Mouse (Mus musculus): ENCODE measurements around the gene Trim56.
"Not testable (repeated sequence)": the region's sequence is repeated elsewhere in the genome, so short reads cannot be mapped to it uniquely, and the experiment has no call there.

The Trim56 gene

GRCm38 (mm10) chr5:137115866-137116847 lies at the start of gene Trim56:
Gene Trim56 (minus strand): TSS chr5:137116209.
- no peak for DNase-seq (ENCODE audit: low spot score)

DNA sequence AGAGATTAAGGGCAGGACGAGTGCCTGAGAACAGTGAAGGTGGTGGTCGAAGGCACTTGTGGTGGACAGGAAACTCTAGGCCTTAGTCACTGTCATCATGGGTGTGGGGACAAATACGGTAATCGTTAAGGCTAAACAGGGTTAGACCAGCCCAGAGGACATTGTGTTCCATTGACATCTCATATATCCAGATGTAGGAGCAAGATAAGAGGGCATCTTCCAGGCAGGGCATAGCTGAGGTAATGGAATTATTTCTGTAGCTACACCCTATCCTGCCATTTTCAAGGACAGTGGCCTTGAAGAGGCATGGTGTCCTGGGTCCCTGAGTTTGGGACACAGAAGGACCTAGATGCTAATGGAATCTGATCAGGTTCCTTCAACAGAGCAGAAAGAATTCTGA lies 45.8 kb upstream of the Trim56 start:
- no peak for DNase-seq (ENCODE audit: low spot score)

GRCm38 (mm10) chr5:137159461-137159860 lies 43.5 kb upstream of the Trim56 start:
- DNase-seq (ENCODE audit: low spot score): no peak

DNA sequence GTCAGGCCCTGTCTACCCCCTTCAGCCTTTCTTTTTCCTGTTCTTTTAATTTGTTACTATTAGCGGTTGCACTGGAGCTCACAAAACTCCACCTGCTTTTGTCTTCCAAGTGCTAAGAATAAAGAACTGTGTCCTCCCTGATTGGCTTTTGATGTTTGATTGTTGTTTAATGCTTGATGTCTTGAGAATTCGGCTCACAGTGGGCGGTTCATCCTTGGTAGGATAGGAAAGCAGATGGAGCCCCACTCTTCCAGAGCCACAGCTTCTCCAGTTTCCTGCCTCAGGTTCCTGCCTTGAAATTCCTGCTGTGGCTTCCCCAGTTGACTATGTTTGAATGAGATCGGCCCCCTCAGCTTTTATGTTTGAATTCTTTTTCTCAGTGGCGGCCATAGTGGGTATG lies 37.3 kb upstream of the Trim56 start:
- no peak for DNase-seq (ENCODE audit: low spot score)

DNA sequence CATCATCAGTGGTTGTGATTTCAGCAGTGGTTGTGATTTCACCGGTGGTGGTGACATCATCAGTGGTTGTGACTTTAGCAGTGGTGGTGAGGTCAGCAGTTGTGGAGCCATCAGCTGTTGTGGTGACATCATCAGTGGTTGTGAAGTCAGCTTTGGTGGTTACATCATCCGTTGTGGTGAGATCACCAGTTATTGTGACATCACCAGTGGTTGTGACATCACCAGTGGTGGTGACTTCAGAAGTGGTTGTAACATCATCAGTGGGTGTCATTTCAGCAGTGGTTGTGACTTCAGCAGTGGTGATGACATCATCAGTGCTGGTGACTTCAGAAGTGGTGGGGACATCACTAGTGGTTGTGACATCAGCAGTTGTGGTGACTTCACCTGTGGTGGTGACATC lies 36.6 kb upstream of the Trim56 start:
- no peak for DNase-seq (ENCODE audit: low spot score)

DNA sequence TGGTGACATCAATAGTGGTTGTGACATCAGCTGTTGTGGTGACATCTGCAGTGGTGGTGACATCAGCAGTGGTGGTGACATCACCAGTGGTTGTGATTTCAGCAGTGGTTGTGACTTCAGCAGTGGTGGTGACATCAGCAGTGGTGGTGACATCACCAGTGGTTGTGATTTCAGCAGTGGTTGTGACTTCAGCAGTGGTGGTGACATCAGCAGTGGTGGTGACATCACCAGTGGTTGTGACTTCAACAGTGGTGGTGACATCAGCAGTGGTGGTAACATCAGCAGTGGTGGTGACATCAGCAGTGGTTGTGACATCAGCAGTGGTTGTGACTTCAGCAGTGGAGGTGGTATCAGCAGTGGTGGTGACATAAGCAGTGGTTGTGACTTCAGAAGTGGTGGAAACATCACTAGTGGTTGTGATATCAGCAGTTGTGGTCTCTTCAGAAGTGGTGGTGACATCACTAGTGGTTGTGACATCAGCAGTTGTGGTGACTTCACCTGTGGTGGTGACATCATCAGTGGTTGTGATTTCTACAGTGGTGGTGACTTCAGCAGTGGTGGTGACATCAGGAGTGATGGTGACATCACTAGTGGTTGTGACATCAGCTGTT lies 33.4 kb upstream of the Trim56 start, which contains the start of gene Muc3:
TSS of gene Muc3 (minus strand) at position 51 of the 611 bp plus-strand sequence.
- DNase-seq (ENCODE audit: low spot score): not testable (repeated sequence)

- DNase-seq (ENCODE audit: low spot score): no peak
Observed at GRCm38 (mm10) chr5:137140836-137141235, 24.8 kb upstream of the Trim56 start.

DNA sequence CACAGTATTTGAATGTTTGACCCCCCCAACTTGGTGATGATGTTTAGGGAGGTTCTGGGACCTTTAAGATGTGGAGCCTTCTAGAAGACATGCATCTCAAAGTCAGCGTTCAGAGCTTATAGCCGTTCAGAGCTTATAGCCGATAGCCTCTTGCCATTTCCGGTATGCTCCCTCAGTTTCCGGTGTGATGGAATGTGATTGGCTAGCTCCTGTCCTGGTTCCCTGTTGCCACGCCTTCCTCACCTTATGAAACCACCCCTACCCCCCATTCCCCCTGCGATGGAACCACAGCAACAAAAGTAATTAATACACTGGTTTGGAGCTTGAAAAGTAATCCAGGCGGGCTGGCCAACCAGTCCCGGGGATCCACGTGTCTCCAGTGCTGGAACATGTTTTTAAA lies 23.0 kb upstream of the Trim56 start:
- DNase-seq (ENCODE audit: low spot score): no peak

DNA sequence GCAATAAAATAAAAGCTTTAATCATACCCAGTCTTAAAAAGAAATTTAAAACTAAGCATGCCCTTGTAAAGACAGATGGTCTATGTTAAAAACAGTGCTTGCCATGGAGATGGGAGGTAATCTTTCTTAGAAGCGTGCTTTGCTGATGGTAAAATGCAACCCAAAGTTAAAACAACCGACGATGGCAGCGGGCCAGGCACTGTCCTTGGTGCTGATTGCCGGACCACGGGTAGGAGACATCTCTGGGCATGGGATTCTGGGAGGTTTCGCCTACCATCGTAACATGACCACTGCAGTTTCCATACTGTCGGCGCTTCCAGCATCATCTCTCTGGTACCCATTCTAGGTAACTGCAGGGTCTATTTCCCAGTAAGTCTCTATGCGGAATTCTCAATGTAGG lies 18.9 kb upstream of the Trim56 start:
- DNase-seq (ENCODE audit: low spot score): no peak

GRCm38 (mm10) chr5:137131490-137131889 lies 15.5 kb upstream of the Trim56 start:
- DNase-seq (ENCODE audit: low spot score): no peak

DNA sequence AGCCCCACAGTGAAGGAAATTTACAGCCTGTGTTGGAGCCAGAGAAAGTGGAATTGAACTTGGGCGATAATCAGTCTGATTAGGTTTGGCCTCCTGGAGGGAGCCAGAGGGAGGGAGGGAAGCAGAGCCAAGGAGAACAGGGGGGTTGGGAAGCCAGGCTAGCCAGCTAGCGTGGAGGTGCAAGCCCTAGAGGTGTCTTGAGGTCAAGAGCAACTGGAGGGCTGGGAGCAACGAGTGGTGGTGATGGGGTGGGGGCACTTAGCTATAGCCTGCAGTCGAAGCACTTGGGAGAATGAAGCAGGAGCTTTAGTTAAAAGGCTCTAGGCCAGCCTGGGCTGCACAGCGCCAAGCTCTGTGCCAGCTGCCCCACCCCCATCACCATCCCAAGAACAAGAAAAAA lies 13.3 kb upstream of the Trim56 start:
- no peak for DNase-seq (ENCODE audit: low spot score)

DNA sequence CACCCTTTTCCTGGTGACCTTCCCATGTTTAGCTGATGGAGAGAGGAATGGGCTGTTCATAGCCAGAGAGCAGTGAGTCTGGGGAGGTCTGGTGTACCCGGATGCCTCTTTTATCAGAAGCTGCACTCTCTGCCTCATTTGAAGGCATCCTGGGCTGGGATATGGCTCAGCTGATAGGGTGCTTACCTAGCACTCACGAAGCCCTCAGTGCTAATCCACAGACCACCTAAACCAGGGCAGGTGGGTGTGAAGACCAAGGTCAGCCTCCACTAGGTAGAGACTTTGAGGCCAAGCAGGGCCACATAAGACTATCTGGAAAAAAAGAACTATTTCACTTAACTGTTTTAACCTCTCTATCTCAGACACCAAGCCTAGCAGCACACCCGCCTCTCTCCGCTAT lies 7.5 kb upstream of the Trim56 start:
- no peak for DNase-seq (ENCODE audit: low spot score)

DNA sequence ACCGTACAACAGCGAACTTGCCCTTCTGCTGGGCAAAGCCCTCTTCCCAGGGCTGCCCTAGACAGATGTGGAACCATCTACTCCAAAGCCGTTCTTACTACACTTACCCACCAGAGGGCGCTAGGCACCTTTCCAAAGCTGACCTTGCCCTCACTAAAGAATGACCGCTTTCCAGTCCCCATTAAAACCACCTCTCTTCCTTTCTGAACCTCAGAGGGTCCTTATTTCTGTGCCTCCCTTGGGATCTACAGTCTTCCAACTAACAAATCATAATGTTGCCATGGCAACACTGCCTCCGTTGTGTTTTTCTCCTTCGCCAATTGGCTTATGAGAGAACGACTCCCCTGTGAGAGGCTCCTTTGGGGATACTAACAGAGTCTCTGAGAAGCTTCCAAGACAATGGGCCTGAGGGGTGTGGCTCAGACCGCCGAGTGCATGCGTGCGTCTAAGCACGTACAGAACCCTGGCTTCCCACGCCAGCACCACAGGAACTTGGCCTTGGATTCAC lies 6.7 kb upstream of the Trim56 start:
- peak; percentile 44 for DNase-seq (ENCODE audit: low spot score)

- no peak for DNase-seq (ENCODE audit: low spot score)
Observed at GRCm38 (mm10) chr5:137121280-137121679, 5.3 kb upstream of the Trim56 start.

DNA sequence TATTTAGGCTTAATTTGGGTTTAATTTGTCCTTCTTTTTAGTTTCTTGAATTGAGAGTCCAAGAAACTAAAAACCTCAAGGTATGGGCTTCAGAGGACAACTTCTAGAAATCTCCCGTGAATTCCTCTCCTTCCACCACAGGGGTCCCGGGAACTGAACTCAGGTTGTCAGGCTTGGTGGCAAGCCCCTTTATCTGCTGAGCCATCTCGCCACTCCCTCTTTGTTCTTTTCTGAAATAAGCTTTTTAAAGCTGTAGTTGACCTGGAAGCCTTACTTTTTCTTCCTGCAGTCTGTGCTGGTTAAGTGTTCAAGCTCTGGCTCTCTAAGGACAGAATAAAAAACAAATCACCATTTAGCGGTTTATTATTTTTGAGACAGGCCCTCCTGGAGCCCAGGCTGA lies 2.9 kb upstream of the Trim56 start:
- DNase-seq (ENCODE audit: low spot score): no peak

DNA sequence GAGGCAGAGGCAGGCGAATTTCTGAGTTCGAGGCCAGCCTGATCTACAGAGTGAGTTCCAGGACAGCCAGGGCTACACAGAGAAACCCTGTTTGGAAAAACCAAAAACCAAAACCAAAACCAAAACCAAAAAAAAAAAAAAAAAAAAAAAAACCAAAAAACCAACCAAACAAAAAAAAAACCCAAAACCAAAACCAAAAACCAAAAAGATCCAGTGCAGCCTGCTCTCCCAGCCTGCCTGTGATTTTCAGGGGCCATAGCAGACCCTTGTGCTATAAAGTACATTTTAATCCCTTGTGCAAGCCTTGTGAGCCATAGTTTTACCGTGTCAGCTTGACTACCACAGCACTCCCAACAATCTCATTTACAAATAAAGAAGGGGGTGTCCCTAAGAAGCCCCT lies 2.0 kb upstream of the Trim56 start:
- DNase-seq (ENCODE audit: low spot score): not testable (repeated sequence)

DNA sequence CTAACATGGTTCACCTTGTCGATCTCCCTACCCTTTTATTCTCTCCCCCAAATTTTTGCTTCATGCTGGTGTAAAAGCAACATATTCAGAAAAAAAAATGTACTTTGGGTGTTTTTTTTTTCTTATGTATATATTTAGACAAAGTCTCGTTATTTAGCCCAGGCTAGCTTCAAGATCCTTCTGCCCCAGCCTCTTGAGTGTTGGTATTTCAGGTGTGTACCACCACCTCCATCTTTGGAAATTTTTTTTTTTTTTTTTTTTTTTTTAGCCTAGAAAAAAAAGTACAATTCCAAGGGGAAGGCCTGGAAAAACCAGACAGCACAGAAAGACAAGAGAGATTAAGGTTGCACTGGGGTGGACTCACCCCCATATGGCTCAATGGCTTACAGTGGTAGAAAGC lies 978 bp upstream of the Trim56 start:
- no peak for DNase-seq (ENCODE audit: low spot score)

DNA sequence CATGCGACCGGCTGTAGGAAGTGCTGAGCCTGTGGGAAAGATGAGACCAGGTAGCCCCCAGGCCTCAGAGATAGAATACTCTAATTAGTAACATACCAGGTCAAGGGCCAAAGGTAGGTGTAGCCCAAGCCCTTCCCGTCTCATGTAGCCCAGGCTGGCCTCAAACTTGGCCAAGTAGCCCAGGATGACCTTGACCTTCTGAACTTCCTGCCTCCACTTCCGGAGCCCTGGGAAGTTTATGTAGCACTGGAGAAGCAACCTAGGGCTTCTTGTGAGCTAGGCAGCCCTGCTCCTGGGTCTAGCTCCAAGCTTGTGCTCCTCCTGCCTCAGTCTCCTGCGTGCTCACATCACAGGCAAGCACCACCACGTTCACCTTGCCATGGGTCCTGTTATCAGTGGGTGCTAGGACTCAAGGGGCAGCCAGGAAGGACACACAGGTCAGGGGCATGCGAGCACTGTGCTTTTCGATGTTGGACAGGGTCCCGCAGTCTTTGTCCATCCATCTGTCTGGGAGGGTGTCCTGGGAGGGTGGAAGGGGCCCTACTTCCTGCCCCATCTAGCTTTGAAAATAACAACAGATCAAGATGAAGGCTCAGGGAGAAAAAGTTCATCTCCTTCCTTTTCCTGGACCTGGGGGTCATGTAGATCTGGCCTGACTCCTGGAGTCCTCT lies 983 bp downstream of the Trim56 start:
- no peak for DNase-seq (ENCODE audit: low spot score)

GRCm38 (mm10) chr5:137111542-137112408 lies 4.2 kb downstream of the Trim56 start:
- no peak for DNase-seq (ENCODE audit: low spot score)

DNA sequence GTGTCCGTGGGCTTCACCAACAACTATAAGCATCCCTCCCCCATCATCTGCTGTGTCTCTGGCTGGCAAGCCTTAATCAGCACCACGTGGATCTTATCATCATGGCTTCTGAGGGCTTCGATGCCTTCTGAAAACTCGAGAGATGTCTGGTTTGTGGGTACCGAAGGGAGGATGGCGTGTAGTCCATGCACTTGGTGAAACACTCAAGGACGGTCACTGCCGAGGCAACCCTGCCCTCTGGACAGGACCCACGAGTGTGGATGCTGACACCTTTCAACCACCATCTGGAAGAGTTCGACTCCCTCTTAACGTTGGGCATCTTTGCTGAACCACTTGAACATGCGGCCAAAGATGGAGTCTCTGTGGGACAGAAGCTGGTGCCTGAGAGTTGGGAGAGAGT lies 5.1 kb downstream of the Trim56 start:
- no peak for DNase-seq (ENCODE audit: low spot score)

DNA sequence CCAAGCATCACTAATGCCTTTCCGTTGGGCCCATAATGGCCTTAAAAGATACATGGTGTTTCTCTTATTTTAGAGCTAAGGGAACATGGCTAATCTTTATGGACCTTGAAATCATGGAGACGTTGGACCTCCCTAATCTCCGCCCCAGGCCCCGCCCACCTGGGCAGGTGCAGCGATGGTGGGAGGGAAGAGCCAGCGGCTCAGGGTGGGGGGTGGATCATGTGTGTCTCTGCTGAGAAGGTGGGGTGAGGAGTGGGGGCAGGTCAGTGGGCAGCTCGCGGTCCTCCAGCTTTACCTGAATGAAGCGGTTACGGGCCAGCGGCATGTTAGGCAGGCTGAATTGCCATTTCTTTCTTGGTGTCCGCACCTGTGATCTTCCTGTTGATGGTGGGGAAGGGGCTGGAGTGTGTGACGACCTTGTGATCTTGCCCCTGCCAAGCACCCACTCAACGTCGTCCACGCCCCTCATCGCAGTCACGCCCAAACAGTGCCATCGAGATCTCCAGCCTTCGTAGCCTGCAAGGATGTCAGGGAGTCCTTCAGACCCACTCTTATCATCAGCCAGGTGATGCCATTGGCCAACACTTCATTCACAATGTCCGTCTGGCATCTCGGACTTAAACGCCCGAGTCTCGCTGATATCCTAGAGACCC lies 5.9 kb downstream of the Trim56 start:
- no peak for DNase-seq (ENCODE audit: low spot score)

Measured in layer of hippocampus, adult 9-10 months (tissue).